Mouse (Mus musculus): ENCODE results near the gene Gpr39.

Gpr39 gene

GRCm38 (mm10) chr1:125808426-125808825, 131.6 kb downstream of the Gpr39 start:
- no peak for DNase-seq (ENCODE audit: low read depth)

GRCm38 (mm10) chr1:125813141-125813782, 136.5 kb downstream of the Gpr39 start:
- no peak for DNase-seq (ENCODE audit: low read depth)

- no peak for DNase-seq (ENCODE audit: low read depth)
These were observed 144.3 kb downstream of the Gpr39 start for GRCm38 (mm10) chr1:125821101-125821500.

GRCm38 (mm10) chr1:125823611-125824010, 146.8 kb downstream of the Gpr39 start:
- no peak for DNase-seq (ENCODE audit: low read depth)

GRCm38 (mm10) chr1:125837507-125837906, 160.7 kb downstream of the Gpr39 start:
- no peak for DNase-seq (ENCODE audit: low read depth)

GRCm38 (mm10) chr1:125839746-125840392, 163.1 kb downstream of the Gpr39 start:
- DNase-seq (ENCODE audit: low read depth) = no peak

GRCm38 (mm10) chr1:125854646-125855045, 177.9 kb downstream of the Gpr39 start:
- DNase-seq (ENCODE audit: low read depth) = no peak

DNA sequence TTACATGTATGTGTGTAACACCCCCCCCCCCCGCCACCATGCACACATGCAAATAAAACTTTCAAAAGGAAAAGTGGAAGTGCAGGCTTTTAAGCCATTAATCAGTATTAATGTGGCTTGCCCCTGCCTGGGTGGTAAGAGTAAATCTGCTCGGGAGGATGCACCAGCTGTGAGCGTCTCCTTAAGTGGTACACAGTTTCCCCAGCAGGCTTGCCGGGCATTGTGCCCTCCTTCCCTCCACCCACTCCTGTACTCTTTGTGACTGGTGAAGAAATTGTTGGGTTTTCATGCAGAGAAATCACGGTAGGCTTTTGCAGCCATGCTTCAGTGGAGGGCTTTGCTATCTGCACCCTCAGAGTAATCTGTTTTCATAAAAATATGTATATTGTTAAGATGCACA, 181.8 kb downstream of the Gpr39 start:
- no peak for DNase-seq (ENCODE audit: low read depth)

GRCm38 (mm10) chr1:125870056-125870455, 193.3 kb downstream of the Gpr39 start:
- DNase-seq (ENCODE audit: low read depth) = no peak

DNA sequence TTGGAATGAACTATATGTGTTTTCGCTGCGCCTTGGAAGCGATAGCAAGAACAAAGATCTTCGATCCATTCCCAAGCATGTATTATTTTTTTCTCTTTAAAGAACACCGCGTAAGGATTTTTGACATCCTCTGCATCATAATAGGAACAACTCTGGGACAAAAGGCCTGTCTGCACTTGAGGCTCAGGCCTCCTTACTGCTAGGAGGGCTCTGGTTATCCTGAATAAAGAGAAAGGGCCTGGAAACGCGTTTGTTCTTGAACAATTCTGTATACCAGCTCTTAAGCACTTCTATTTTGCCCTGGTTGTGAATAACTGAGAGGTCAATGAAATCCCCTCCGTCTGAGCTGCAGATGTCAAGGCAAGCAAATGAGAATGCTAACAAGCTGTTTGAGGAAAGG, 216.4 kb downstream of the Gpr39 start:
- no peak for DNase-seq (ENCODE audit: low read depth)

- DNase-seq (ENCODE audit: low read depth) = no peak
These were observed 233.5 kb downstream of the Gpr39 start for GRCm38 (mm10) chr1:125910211-125910870.

GRCm38 (mm10) chr1:125910871-125911265, 234.1 kb downstream of the Gpr39 start:
- no peak for DNase-seq (ENCODE audit: low read depth)

DNA sequence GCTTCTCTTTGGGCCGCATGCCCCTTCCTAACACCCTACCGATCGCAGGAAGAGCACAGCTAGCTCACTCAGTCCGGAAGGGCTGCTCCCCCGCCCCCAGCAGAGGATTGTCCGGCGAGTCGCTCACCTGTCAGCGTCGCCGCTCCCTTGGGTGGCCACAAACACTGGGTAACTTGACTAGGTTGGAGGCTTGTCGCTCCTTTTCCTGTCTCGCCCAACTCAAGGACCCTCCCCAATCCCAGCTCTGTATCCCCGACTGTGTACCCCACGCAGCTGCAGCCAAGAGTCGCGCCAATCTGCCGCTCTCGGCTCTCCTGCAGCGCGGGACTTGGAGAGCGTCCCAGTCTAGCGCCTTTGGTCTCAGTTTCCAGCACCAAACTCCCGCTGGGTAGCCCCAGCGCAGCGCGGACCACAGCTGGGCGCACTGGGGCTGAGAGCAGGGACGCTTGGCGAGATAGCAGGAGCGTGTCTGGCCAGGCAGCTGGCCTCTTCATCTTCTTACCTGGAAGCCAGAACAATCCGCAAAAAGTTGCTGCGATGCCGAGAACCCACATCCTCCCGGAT, 234.6 kb downstream of the Gpr39 start:
- DNase-seq (ENCODE audit: low read depth) = no peak

DNA sequence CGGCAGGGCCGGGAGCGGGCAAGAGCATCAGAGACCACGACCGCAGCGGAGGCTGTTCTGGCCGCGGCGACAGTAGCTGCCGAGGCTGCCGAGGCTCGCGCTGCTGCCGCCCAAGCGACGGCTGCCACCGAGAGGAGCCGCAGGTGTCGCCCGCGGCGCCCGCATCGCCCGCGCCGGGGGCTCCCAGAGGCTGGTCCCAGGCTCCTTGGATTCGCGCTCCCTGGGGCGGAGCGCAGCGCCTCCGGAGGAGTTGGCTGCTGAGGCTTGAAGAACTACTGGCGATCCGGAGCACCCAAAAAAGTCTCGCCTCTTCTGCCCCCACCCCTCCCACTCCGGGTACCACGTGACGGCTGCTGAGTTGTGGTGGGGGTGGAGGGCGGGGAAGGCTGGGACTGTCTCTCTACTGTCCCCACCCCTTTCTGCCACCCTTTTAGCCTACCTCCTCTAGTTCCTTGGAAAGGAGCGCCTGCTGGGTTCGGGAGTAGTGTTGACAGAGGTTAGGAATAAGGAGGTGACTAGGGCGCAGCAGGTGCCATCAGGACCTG, 235.2 kb downstream of the Gpr39 start:
- DNase-seq (ENCODE audit: low read depth) = no peak

GRCm38 (mm10) chr1:125912601-125913600, 236.1 kb downstream of the Gpr39 start, which contains the start of gene Lypd1:
Gene Lypd1, minus strand, starts transcription at chr1:125913101.
- DNase-seq (ENCODE audit: low read depth) = no peak

- DNase-seq (ENCODE audit: low read depth) = no peak
These were observed 243.9 kb downstream of the Gpr39 start for GRCm38 (mm10) chr1:125920696-125921095.

- no peak for DNase-seq (ENCODE audit: low read depth)
These were observed 246.3 kb downstream of the Gpr39 start for GRCm38 (mm10) chr1:125923062-125923461.

Data from fibroblast of lung, adult 2 months (primary cell).